Comparison of ENCODE assay signal across 17 mouse cellular contexts in the genomic region with DNA sequence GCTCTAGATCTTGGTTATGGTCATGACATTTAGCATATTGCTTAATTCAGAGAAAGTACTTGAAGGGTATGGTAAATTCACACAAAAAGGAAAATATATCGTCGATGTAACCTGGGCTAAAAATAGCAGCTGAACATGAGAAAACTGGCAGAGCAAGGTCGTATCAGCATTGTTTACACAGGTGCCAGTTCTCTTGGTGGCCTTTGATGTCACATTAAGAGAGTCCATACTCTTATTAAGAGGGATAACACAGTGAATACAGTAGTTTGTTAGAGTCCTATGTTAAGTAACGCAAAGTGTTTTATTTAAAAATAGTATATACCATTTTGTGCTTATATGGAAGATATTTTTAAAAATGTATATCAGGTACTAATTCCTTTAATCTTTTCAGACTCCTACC.
"Had no signal": no experiment of that assay in that cellular context is flagged by ENCODE, and none has a peak within 500 bp of the region (broad histone marks: within the 10 kb centered on the region; RNA-seq: fewer than 3 reads in every experiment).

No protein-coding gene starts in this region.

- H3K4me2 ChIP-seq: limb, embryonic 13.5 days; liver, embryonic 12.5 days; liver, embryonic 15.5 days; midbrain, embryonic 13.5 days had no signal

- DNase-seq: kidney, adult 11 months; kidney, adult 9 months; kidney, postnatal 25 days; layer of hippocampus, adult 9-11 months; liver; lung, postnatal 14 days; thymus, adult 2 months; thymus, postnatal 14 days; thymus, postnatal 4 days had no signal

- H3K36me3 ChIP-seq: limb, embryonic 10.5 days; limb, embryonic 13.5 days; liver, embryonic 12.5 days; liver, embryonic 15.5 days; midbrain, embryonic 13.5 days had no signal

- ATAC-seq: liver, embryonic 12.5 days; midbrain, embryonic 13.5 days had no signal

- H3K4me3 ChIP-seq: layer of hippocampus, adult 2 months; limb, embryonic 10.5 days; limb, embryonic 13.5 days; liver, embryonic 12.5 days; liver, embryonic 15.5 days; midbrain, embryonic 13.5 days had no signal

- H3K27ac ChIP-seq: kidney, postnatal 0 days; layer of hippocampus, adult 2 months; limb, embryonic 10.5 days; limb, embryonic 13.5 days; liver, embryonic 12.5 days; liver, embryonic 15.5 days; macrophage; midbrain, embryonic 13.5 days had no signal

- H3K9ac ChIP-seq: limb, embryonic 13.5 days; liver, embryonic 12.5 days; liver, embryonic 15.5 days; midbrain, embryonic 13.5 days had no signal

- H3K27me3 ChIP-seq: limb, embryonic 13.5 days; liver, embryonic 12.5 days; liver, embryonic 15.5 days; midbrain, embryonic 13.5 days had no signal

- H3K4me1 ChIP-seq: limb, embryonic 10.5 days; limb, embryonic 13.5 days; liver, embryonic 12.5 days; liver, embryonic 15.5 days; midbrain, embryonic 13.5 days had no signal

- H3K9me3 ChIP-seq: limb, embryonic 10.5 days; limb, embryonic 13.5 days; liver, embryonic 12.5 days; liver, embryonic 15.5 days; midbrain, embryonic 13.5 days had no signal
